Mouse (Mus musculus) neural tube, embryonic 11.5 days (tissue): Measurements from ENCODE around the gene Siglecf. TPM values are rescaled to one million over a fixed set of nuclear protein-coding genes. Genes with fewer than 3 reads are reported as not detected.

Source experiments
- ATAC-seq: fragments of 200-750 bp; cut with Nextera tagmentation; 2 replicates; pipeline ENCODE4 v1.8.0; 2017; ENCODE audit warnings: moderate number of reproducible peaks, mild to moderate bottlenecking, moderate TSS enrichment, moderate library complexity; ENCODE audit not compliant: insufficient read depth, low FRiP score, low TSS enrichment
- DNase-seq: peaks from one replicate; pipeline ENCODE4 v3.0.0-alpha.2; 2015; ENCODE audit warnings: low spot score
- H3K27ac ChIP-seq: fragments of 300-500 bp; sonication (generic); 2 replicates; pipeline ENCODE4 v1.5.1; 2014; ENCODE audit warnings: low read depth, mild to moderate bottlenecking, low read length
- H3K27me3 ChIP-seq: fragments of 300-500 bp; sonication (generic); 2 replicates; pipeline ENCODE4 v1.6.1; 2014; ENCODE audit warnings: mild to moderate bottlenecking, low read length, mixed read lengths; ENCODE audit not compliant: control insufficient read depth, insufficient read depth
- H3K36me3 ChIP-seq: fragments of 300-500 bp; sonication (generic); 2 replicates; pipeline ENCODE4 v1.6.1; 2014; ENCODE audit warnings: mild to moderate bottlenecking, low read length, moderate library complexity, mixed read lengths; ENCODE audit not compliant: control insufficient read depth, insufficient read depth
- H3K4me1 ChIP-seq: fragments of 300-500 bp; sonication (generic); 2 replicates; pipeline ENCODE4 v1.6.1; 2014; ENCODE audit warnings: low read length, mixed read lengths; ENCODE audit not compliant: control insufficient read depth, insufficient read depth
- H3K4me2 ChIP-seq: fragments of 300-500 bp; sonication (generic); 2 replicates; pipeline ENCODE4 v1.6.1; 2014; ENCODE audit warnings: low read depth, mild to moderate bottlenecking, moderate library complexity
- H3K4me3 ChIP-seq: fragments of 300-500 bp; sonication (generic); 2 replicates; pipeline ENCODE4 v1.5.1; 2014; ENCODE audit warnings: low read depth, low read length
- H3K9ac ChIP-seq: fragments of 300-500 bp; sonication (generic); 2 replicates; pipeline ENCODE4 v1.6.1; 2014; ENCODE audit warnings: mild to moderate bottlenecking, low read length
- H3K9me3 ChIP-seq: fragments of 300-500 bp; sonication (generic); 2 replicates; pipeline ENCODE4 v1.6.1; 2016; ENCODE audit warnings: low read length; ENCODE audit not compliant: control insufficient read depth
- WGBS: fragments of 180-500 bp; shearing (Covaris S2); extraction: QIAGEN DNeasy Blood & Tissue Kit; methylation state at CpG from one replicate; pipeline ENCODE4 v1.1.7; 2014; 5-methylcytosine and 5-hydroxymethylcytosine counted together
- polyA plus RNA-seq: library from polyadenylated mRNA; unstranded; fragments of >200 nt; fragmentation: Nextera tagmentation; extraction: Ambion mirVana; gene quantifications from 2 replicates; pipeline ENCODE4 v1.2.1, GENCODE M21; 2014

Siglecf gene
- polyA plus RNA-seq, 1 experiment from 2014 or later: 0.13 TPM

DNA sequence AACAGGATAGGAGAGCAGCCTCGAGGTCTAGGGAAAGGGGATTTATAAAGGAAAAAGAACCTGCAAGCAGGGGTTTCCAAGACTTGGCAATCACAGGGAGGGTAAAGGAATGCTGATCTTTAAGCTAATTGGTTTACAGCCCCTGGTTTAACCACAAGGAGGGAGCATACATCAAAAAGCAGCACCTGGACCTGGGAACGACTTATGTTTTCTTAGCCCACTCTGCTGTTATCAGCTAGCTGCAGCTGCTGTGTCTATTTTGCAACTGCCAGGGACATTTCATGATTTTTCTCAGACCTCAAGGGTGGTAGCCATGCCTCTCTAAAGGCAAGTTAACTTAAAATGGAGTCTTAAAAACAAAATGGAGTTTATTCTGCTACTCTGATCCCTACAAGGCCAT, 51.6 kb downstream of the Siglecf start:
- DNase-seq: no peak
- H3K4me2 ChIP-seq: no peak overlapping the region
- H3K9ac ChIP-seq: no peak overlapping the region
- 21% methylated on average over 2 of the region's 2 CpGs for WGBS
- H3K27ac ChIP-seq: no peak overlapping the region
- H3K9me3 ChIP-seq: no peaks in the 10 kb centered on the region
- H3K27me3 ChIP-seq: no peaks in the 10 kb centered on the region
- H3K4me1 ChIP-seq: no peaks in the 10 kb centered on the region
- no peak for ATAC-seq
- no peak overlapping the region for H3K4me3 ChIP-seq
- H3K36me3 ChIP-seq: no peaks in the 10 kb centered on the region

DNA sequence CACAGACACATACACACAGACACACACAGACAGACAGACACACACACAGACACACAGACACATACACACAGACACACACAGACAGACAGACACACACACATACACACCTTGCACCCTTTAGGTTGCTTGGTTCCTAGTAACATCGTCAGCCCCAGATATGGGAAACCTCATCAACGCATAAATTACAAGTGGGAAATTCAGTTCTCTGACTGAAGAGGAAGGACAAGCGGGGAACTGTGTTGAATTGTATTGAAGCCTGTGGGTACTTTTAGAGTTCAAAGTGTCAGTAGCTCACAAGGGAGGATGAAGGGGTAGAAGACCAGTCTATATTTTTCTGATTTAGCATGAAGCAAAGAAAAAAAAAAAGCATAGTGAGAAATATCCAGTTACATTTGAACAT, 56.4 kb downstream of the Siglecf start:
- Histone ChIP-seq H3K27ac (no peak overlapping the region), H3K27me3 (no peaks in the 10 kb centered on the region), H3K9ac (no peak overlapping the region), H3K4me1 (no peaks in the 10 kb centered on the region), H3K4me2 (no peak overlapping the region), H3K9me3 (no peaks in the 10 kb centered on the region), H3K36me3 (no peaks in the 10 kb centered on the region), H3K4me3 (no peak overlapping the region)
- ATAC-seq (no peak), DNase-seq (no peak)
- 84% methylated on average over 3 of the region's 3 CpGs for WGBS

DNA sequence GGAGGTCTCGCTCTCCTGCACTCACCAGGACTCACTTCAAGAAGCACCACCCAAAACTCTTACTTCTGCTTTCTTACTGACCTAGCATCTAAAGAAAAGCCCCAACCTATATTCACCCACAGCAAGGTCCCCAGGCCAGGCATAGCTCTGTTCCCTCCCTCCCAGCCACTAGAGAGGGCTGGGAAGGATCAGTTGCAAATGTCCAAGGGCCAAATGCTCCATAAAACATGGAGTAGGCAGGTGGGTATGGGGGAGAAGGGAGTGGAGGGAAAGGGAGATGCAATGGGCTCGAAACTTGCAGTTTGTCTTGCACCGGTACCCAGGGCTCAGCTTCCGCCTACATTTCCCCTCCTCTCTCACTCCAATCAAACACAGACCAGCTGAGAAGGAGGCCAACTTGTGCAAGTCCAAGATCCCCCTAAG, 57.0 kb downstream of the Siglecf start, which contains the start of gene Siglecg:
TSS of gene Siglecg (plus strand) at position 74 of the 423 bp plus-strand sequence.
- H3K9ac ChIP-seq: no peak within 1 kb of the TSS
- no peak for DNase-seq
- no peak for ATAC-seq
- H3K36me3 ChIP-seq: no peaks in the 10 kb centered on the region
- H3K9me3 ChIP-seq: no peaks in the 10 kb centered on the region
- no peak within 1 kb of the TSS for H3K4me2 ChIP-seq
- H3K27me3 ChIP-seq: no peaks in the 10 kb centered on the region
- H3K4me3 ChIP-seq: no peak within 1 kb of the TSS
- WGBS: 81% methylated on average over 4 of the region's 4 CpGs
- no peak within 1 kb of the TSS for H3K27ac ChIP-seq
- no peaks in the 10 kb centered on the region for H3K4me1 ChIP-seq

DNA sequence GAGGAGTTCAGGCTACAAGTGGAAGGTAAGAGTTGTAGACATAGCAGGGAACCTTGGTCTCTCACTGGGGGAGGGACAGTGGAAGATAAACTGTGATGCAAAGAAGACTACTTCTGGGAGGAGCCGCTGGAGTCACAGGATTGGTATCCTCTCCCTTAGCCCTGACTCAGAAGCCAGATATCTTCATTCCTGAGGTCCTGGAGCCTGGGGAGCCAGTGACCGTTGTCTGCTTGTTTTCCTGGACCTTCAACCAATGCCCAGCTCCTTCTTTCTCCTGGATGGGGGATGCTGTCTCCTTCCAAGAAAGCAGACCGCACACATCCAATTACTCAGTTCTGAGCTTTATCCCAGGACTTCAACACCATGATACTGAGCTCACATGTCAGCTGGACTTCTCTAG, 57.9 kb downstream of the Siglecf start:
- no peak overlapping the region for H3K9ac ChIP-seq
- H3K4me2 ChIP-seq: no peak overlapping the region
- no peaks in the 10 kb centered on the region for H3K9me3 ChIP-seq
- no peaks in the 10 kb centered on the region for H3K27me3 ChIP-seq
- H3K4me3 ChIP-seq: no peak overlapping the region
- no peaks in the 10 kb centered on the region for H3K36me3 ChIP-seq
- H3K27ac ChIP-seq: no peak overlapping the region
- ATAC-seq (no peak), DNase-seq (no peak)
- H3K4me1 ChIP-seq: no peaks in the 10 kb centered on the region
- WGBS: 81% methylated on average over 3 of the region's 3 CpGs

Other genes with a start within 250 kb of the Siglecf start
- gene Zfp936, start 237.1 kb upstream of the Siglecf start, polyA plus RNA-seq: not detected in 2 replicates
- 16.6 and 17.3 TPM in 2 replicates for gene Zfp715, start 38.0 kb upstream of the Siglecf start, polyA plus RNA-seq
- 0.08 and 0.19 TPM in 2 replicates for gene Siglecg, start 56.9 kb downstream of the Siglecf start, polyA plus RNA-seq
- not detected in 2 replicates for gene Lim2, start 76.3 kb downstream of the Siglecf start, polyA plus RNA-seq
- gene Nkg7, start 85.7 kb downstream of the Siglecf start, polyA plus RNA-seq: not detected in 2 replicates
- gene Cldnd2, start 89.4 kb downstream of the Siglecf start, polyA plus RNA-seq: not detected in 2 replicates
- gene Etfb, start 92.7 kb downstream of the Siglecf start, polyA plus RNA-seq: 207 and 224 TPM in 2 replicates
- gene Gm45233, start 92.8 kb downstream of the Siglecf start, polyA plus RNA-seq: not detected in 2 replicates
- gene Vsig10l, start 111.8 kb downstream of the Siglecf start, polyA plus RNA-seq: 2.0 and 4.0 TPM in 2 replicates
- gene Iglon5, start 138.7 kb downstream of the Siglecf start, polyA plus RNA-seq: 2.4 and 2.7 TPM in 2 replicates
- gene 4931406B18Rik, start 154.6 kb downstream of the Siglecf start, polyA plus RNA-seq: not detected in 2 replicates
- 1.2 and 1.3 TPM in 2 replicates for gene Cd33, start 193.1 kb downstream of the Siglecf start, polyA plus RNA-seq
- 7.7 and 8.9 TPM in 2 replicates for gene Zfp658, start 210.9 kb downstream of the Siglecf start, polyA plus RNA-seq
- 18.4 and 19.3 TPM in 2 replicates for gene Zfp719, start 228.3 kb downstream of the Siglecf start, polyA plus RNA-seq